Mouse (Mus musculus) liver, embryonic 14.5 days (tissue): Measurements from ENCODE around the gene Gmnn. TPM values are rescaled to one million over a fixed set of nuclear protein-coding genes. Genes with fewer than 3 reads are reported as not detected.

Experiments used
- ATAC-seq: fragments of 200-750 bp; cut with Nextera tagmentation; 2 replicates; pipeline ENCODE4 v1.8.0; 2017; ENCODE audit warnings: moderate number of reproducible peaks, mild to moderate bottlenecking, moderate library complexity; ENCODE audit not compliant: insufficient read depth
- DNase-seq, 3 experiments: peaks; one replicate each; pipeline ENCODE4 v3.0.0-alpha.2; 2012 to 2013; ENCODE audit warnings: low read depth in 3 of 3, low spot score in 3 of 3
- H3K27ac ChIP-seq: fragments of 300-500 bp; sonication (generic); 2 replicates; pipeline ENCODE4 v1.5.1; 2014; ENCODE audit warnings: moderate library complexity, mild to moderate bottlenecking, control low read depth, inconsistent platforms
- H3K27me3 ChIP-seq: fragments of 300-500 bp; sonication (generic); 2 replicates; pipeline ENCODE4 v1.6.1; 2014; ENCODE audit warnings: mild to moderate bottlenecking, low read length, moderate library complexity; ENCODE audit not compliant: control insufficient read depth, insufficient read depth
- H3K36me3 ChIP-seq: fragments of 300-500 bp; sonication (generic); replicated peaks from 2 replicates; pipeline ENCODE4 v1.6.1; 2014; ENCODE audit warnings: low read depth; ENCODE audit not compliant: control insufficient read depth, insufficient read depth
- H3K4me1 ChIP-seq, 2 experiments: fragments of 200-500 bp in 1 of 2; fragments of 300-500 bp in 1 of 2; sonication (generic) in 1 of 2; replicated peaks; 2 replicates each; pipeline ENCODE4 v1.6.1; 2012 to 2014; ENCODE audit warnings: antibody characterized with exemption in 1 of 2, inconsistent platforms in 1 of 2, low read length in 1 of 2; ENCODE audit not compliant: control insufficient read depth in 2 of 2, insufficient read depth in 2 of 2
- H3K4me2 ChIP-seq: fragments of 300-500 bp; sonication (generic); 2 replicates; pipeline ENCODE4 v1.6.1; 2014; ENCODE audit warnings: low read depth, mild to moderate bottlenecking, control low read depth, moderate library complexity
- H3K4me3 ChIP-seq, 2 experiments: fragments of 200-500 bp in 1 of 2; fragments of 300-500 bp in 1 of 2; sonication (generic) in 1 of 2; 2 replicates each; pipeline ENCODE4 v1.5.1; 2012 to 2014; ENCODE audit warnings: low read depth in 2 of 2, low read length in 2 of 2, mild to moderate bottlenecking in 2 of 2, control low read depth in 1 of 2, inconsistent platforms in 1 of 2, moderate library complexity in 1 of 2; ENCODE audit not compliant: insufficient read depth in 1 of 2
- H3K9ac ChIP-seq: fragments of 300-500 bp; sonication (generic); replicated peaks from 2 replicates; pipeline ENCODE4 v1.6.1; 2014; ENCODE audit warnings: mild to moderate bottlenecking, control low read depth, moderate library complexity
- H3K9me3 ChIP-seq: fragments of 300-500 bp; sonication (generic); 2 replicates; pipeline ENCODE4 v1.6.1; 2016; ENCODE audit warnings: low read length, mixed read lengths; ENCODE audit not compliant: control insufficient read depth
- CTCF ChIP-seq: IDR thresholded peaks from 2 replicates; pipeline ENCODE4 v1.5.1; 2016; ENCODE audit warnings: antibody characterized with exemption, low read depth, control low read depth
- EP300 ChIP-seq: IDR thresholded peaks from 2 replicates; pipeline ENCODE4 v1.6.1; 2016; ENCODE audit warnings: antibody characterized with exemption, low read depth
- WGBS: fragments of 180-500 bp; shearing (Covaris S2); extraction: QIAGEN DNeasy Blood & Tissue Kit; methylation state at CpG from one replicate; pipeline ENCODE4 v1.1.7; 2014; ENCODE audit not compliant: insufficient replicate concordance; 5-methylcytosine and 5-hydroxymethylcytosine counted together
- polyA plus RNA-seq, 2 experiments: library from polyadenylated mRNA; depleted of rRNA in 1 of 2; stranded (reverse) in 1 of 2; unstranded in 1 of 2; fragments of >200 nt; fragmentation: Nextera tagmentation in 1 of 2; extraction: Ambion mirVana in 1 of 2; gene quantifications; 2 replicates each; pipeline versions ENCODE4 v1.2.1 to v1.2.3; 2012 to 2014

Gmnn gene
- polyA plus RNA-seq, 2 experiments: 65.7 to 149 TPM

GRCm38 (mm10) chr13:24762254-24762653 is 531 bp upstream of the Gmnn start:
- DNase-seq: no peak
- peaks cover 14 to 20% of the 10 kb centered on the region in 2 experiments for H3K4me1 ChIP-seq
- peak overlapping the region; percentile 33; the same call in 1 of the 2 replicates for H3K27ac ChIP-seq
- peak overlapping the region; percentile 100 for H3K9ac ChIP-seq
- no peaks in the 10 kb centered on the region for H3K9me3 ChIP-seq
- peaks cover 26% of the 10 kb centered on the region for H3K36me3 ChIP-seq
- no peak for TF ChIP-seq CTCF
- no peak for TF ChIP-seq EP300
- 20% methylated on average over 4 of the region's 4 CpGs for WGBS
- H3K4me3 ChIP-seq: peak overlapping the region; percentile 98 to 99; a peak in 3 of 4 replicates
- peak overlapping the region; percentile 94 for H3K4me2 ChIP-seq
- H3K27me3 ChIP-seq: no peaks in the 10 kb centered on the region
- no peak for ATAC-seq

- TF ChIP-seq CTCF (no peak; the same call in 1 of the 2 replicates), EP300 (no peak)
- WGBS: 2% methylated on average over 10 of the region's 10 CpGs
- peak overlapping the region; percentile 94 for H3K4me2 ChIP-seq
- no peaks in the 10 kb centered on the region for H3K9me3 ChIP-seq
- peak overlapping the region; percentile 100 for H3K9ac ChIP-seq
- H3K36me3 ChIP-seq: peaks cover 38% of the 10 kb centered on the region
- no peaks in the 10 kb centered on the region for H3K27me3 ChIP-seq
- ATAC-seq (no peak), DNase-seq (no peak)
- H3K4me1 ChIP-seq: peaks cover 14 to 20% of the 10 kb centered on the region in 2 experiments
- peak overlapping the region; percentile 98 to 99 for H3K4me3 ChIP-seq
- peak overlapping the region; percentile 97 for H3K27ac ChIP-seq
These were observed 680 bp downstream of the Gmnn start for GRCm38 (mm10) chr13:24761083-24761402.

- Histone ChIP-seq H3K9me3 (no peaks in the 10 kb centered on the region), H3K27me3 (no peaks in the 10 kb centered on the region), H3K9ac (peak overlapping the region; percentile 100), H3K4me3 (peak overlapping the region; percentile 98 to 99), H3K4me1 (peaks cover 14 to 20% of the 10 kb centered on the region in 2 experiments), H3K27ac (no peak overlapping the region; the same call in 1 of the 2 replicates), H3K4me2 (peak overlapping the region; percentile 94), H3K36me3 (peaks cover 45% of the 10 kb centered on the region)
- ATAC-seq (no peak), DNase-seq (no peak)
- WGBS: 63% methylated on average over 5 of the region's 5 CpGs
- TF ChIP-seq CTCF (no peak), EP300 (no peak)
These were observed 1.3 kb downstream of the Gmnn start for GRCm38 (mm10) chr13:24760351-24760870.

- H3K36me3 ChIP-seq: peaks cover 54% of the 10 kb centered on the region
- peaks cover 14 to 20% of the 10 kb centered on the region in 2 experiments for H3K4me1 ChIP-seq
- no peaks in the 10 kb centered on the region for H3K27me3 ChIP-seq
- no peak for TF ChIP-seq EP300
- TF ChIP-seq CTCF: no peak
- 51% methylated on average over 10 of the region's 10 CpGs for WGBS
- H3K4me2 ChIP-seq: peak overlapping the region; percentile 94
- no peaks in the 10 kb centered on the region for H3K9me3 ChIP-seq
- peak overlapping the region; percentile 100; the same call in 1 of the 2 replicates for H3K9ac ChIP-seq
- H3K4me3 ChIP-seq: peak overlapping the region; percentile 3 to 99; a peak in 3 of 4 replicates
- H3K27ac ChIP-seq: no peak overlapping the region
- no peak for DNase-seq
- no peak for ATAC-seq
These were observed 2.3 kb downstream of the Gmnn start for GRCm38 (mm10) chr13:24759451-24759850.

DNA sequence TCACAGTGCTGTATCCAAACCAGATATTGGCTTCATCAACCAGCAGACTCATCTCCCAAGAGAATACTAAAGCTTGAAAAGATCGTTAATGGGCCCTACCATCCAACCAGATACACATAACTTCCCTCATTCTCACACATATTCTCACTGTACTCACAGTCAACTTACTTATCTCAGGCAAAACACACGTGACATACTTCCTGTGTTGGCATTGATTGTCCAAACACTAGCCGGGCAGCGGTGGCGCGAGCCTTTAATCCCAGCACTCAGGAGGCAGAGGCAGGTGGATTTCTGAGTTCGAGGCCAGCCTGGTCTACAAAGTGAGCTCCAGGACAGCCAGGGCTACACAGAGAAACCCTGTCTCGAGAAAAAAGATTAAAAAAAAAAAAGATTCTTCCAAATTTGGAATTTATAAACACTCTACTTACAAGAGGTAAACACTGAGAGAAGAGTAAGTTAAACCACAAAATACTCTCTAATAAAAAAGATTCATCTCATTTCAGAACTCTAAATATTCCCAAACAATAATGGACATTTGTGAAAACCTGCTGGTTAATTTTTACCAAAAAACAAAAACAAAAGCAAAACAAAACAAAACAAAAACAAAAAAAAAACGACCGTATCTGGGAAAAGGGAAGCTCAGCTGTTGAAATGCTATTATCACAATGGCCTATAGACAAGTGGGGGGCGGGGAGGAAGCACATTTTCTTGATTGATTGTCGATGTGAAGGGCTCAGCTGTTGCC is 3.7 kb downstream of the Gmnn start:
- Histone ChIP-seq H3K4me2 (peak overlapping the region; percentile 32), H3K36me3 (peaks cover 67% of the 10 kb centered on the region), H3K9ac (no peak overlapping the region), H3K27ac (no peak overlapping the region), H3K9me3 (no peaks in the 10 kb centered on the region), H3K4me1 (peaks cover 14 to 20% of the 10 kb centered on the region in 2 experiments), H3K4me3 (no peak overlapping the region), H3K27me3 (no peaks in the 10 kb centered on the region)
- TF ChIP-seq EP300: no peak
- TF ChIP-seq CTCF: no peak
- ATAC-seq: no peak
- DNase-seq: no peak
- 41% methylated on average over 12 of the region's 12 CpGs for WGBS
